Mouse (Mus musculus) stomach, postnatal 0 days (tissue): ENCODE data around the gene Hmox2. TPM values are rescaled to one million over a fixed set of nuclear protein-coding genes. Genes with fewer than 3 reads are reported as not detected.

ENCODE experiments used
- ATAC-seq: fragments of 200-750 bp; cut with Nextera tagmentation; 2 replicates; pipeline ENCODE4 v1.8.0; 2017; ENCODE audit not compliant: low FRiP score, low TSS enrichment
- DNase-seq: peaks from one replicate; pipeline ENCODE4 v3.0.0-alpha.2; 2016; ENCODE audit warnings: low spot score
- H3K27ac ChIP-seq: fragments of 300-500 bp; sonication (generic); replicated peaks from 2 replicates; pipeline ENCODE4 v1.5.1; 2014; ENCODE audit warnings: mild to moderate bottlenecking, control low read depth
- H3K27me3 ChIP-seq: fragments of 300-500 bp; sonication (generic); 2 replicates; pipeline ENCODE4 v1.6.1; 2014; ENCODE audit warnings: low read length; ENCODE audit not compliant: control insufficient read depth, insufficient read depth
- H3K36me3 ChIP-seq: fragments of 300-500 bp; sonication (generic); 2 replicates; pipeline ENCODE4 v1.6.1; 2014; ENCODE audit warnings: low read length, mixed read lengths; ENCODE audit not compliant: control insufficient read depth, insufficient read depth
- H3K4me1 ChIP-seq: fragments of 300-500 bp; sonication (generic); replicated peaks from 2 replicates; pipeline ENCODE4 v1.6.1; 2014; ENCODE audit warnings: antibody characterized with exemption; ENCODE audit not compliant: control insufficient read depth, insufficient read depth
- H3K4me2 ChIP-seq: fragments of 300-500 bp; sonication (generic); replicated peaks from 2 replicates; pipeline ENCODE4 v1.6.1; 2014; ENCODE audit warnings: low read depth, mild to moderate bottlenecking, control low read depth, moderate library complexity
- H3K4me3 ChIP-seq: fragments of 300-500 bp; sonication (generic); 2 replicates; pipeline ENCODE4 v1.5.1; 2014; ENCODE audit warnings: low read depth, low read length, control low read depth
- H3K9ac ChIP-seq: fragments of 300-500 bp; sonication (generic); 2 replicates; pipeline ENCODE4 v1.6.1; 2014; ENCODE audit warnings: mild to moderate bottlenecking, low read length, control low read depth, mixed read lengths
- H3K9me3 ChIP-seq: fragments of 300-500 bp; sonication (generic); 2 replicates; pipeline ENCODE4 v1.6.1; 2016; ENCODE audit warnings: low read length; ENCODE audit not compliant: control insufficient read depth
- CTCF ChIP-seq: IDR thresholded peaks from 2 replicates; pipeline ENCODE4 v1.5.1; 2016; ENCODE audit warnings: antibody characterized with exemption, low read depth, mild to moderate bottlenecking, moderate library complexity
- EP300 ChIP-seq: optimal IDR thresholded peaks from 2 replicates; pipeline ENCODE3; 2016; ENCODE audit warnings: antibody characterized with exemption
- WGBS: fragments of 180-500 bp; shearing (Covaris S2); extraction: QIAGEN DNeasy Blood & Tissue Kit; methylation state at CpG from one replicate; pipeline ENCODE4 v1.1.7; 2014; 5-methylcytosine and 5-hydroxymethylcytosine counted together
- polyA plus RNA-seq: library from polyadenylated mRNA; unstranded; fragments of >200 nt; fragmentation: Nextera tagmentation; extraction: Ambion mirVana; gene quantifications from 2 replicates; pipeline ENCODE4 v1.2.1, GENCODE M21; 2015

Gene Hmox2
- polyA plus RNA-seq, 1 experiment from 2014 or later, result 57.4 TPM

- ATAC-seq, result no peak
- no peak overlapping the region for H3K4me3 ChIP-seq
- no peak overlapping the region for H3K9ac ChIP-seq
- H3K4me2 ChIP-seq, result no peak overlapping the region
- no peaks in the 10 kb centered on the region for H3K27me3 ChIP-seq
- DNase-seq, result no peak
- no peaks in the 10 kb centered on the region for H3K9me3 ChIP-seq
- TF ChIP-seq EP300 (no peak), CTCF (no peak)
- H3K27ac ChIP-seq, result no peak overlapping the region
- H3K36me3 ChIP-seq, result peaks cover 27% of the 10 kb centered on the region
- 82% methylated on average over 6 of the region's 6 CpGs for WGBS
- no peaks in the 10 kb centered on the region for H3K4me1 ChIP-seq
These were observed 41.0 kb downstream of the Hmox2 start for GRCm38 (mm10) chr16:4767012-4767790.

- no peak for DNase-seq
- Histone ChIP-seq H3K4me2 (no peak overlapping the region), H3K36me3 (peaks cover 27% of the 10 kb centered on the region), H3K9ac (no peak overlapping the region), H3K27me3 (no peaks in the 10 kb centered on the region), H3K4me3 (no peak overlapping the region), H3K4me1 (0 out of 2 replicates have a peak, but pooled peaks cover 2% of the 10 kb centered on the region), H3K9me3 (no peaks in the 10 kb centered on the region), H3K27ac (no peak overlapping the region)
- ATAC-seq, result no peak
- TF ChIP-seq CTCF, result no peak
- no peak for TF ChIP-seq EP300
- WGBS, result 88% methylated on average over 5 of the region's 5 CpGs
These were observed 42.6 kb downstream of the Hmox2 start for GRCm38 (mm10) chr16:4768719-4769118.

- ATAC-seq (no peak), DNase-seq (no peak)
- no peak for TF ChIP-seq CTCF
- TF ChIP-seq EP300, result no peak
- H3K4me3 ChIP-seq, result no peak overlapping the region
- no peak overlapping the region for H3K9ac ChIP-seq
- 50% methylated on average over 1 of the region's 1 CpGs for WGBS
- peaks cover 8% of the 10 kb centered on the region for H3K4me1 ChIP-seq
- H3K27me3 ChIP-seq, result no peaks in the 10 kb centered on the region
- H3K36me3 ChIP-seq, result peaks cover 16% of the 10 kb centered on the region
- no peaks in the 10 kb centered on the region for H3K9me3 ChIP-seq
- no peak overlapping the region; the same call in 1 of the 2 replicates for H3K27ac ChIP-seq
- H3K4me2 ChIP-seq, result no peak overlapping the region
These were observed 47.3 kb downstream of the Hmox2 start for GRCm38 (mm10) chr16:4773289-4773970.

DNA sequence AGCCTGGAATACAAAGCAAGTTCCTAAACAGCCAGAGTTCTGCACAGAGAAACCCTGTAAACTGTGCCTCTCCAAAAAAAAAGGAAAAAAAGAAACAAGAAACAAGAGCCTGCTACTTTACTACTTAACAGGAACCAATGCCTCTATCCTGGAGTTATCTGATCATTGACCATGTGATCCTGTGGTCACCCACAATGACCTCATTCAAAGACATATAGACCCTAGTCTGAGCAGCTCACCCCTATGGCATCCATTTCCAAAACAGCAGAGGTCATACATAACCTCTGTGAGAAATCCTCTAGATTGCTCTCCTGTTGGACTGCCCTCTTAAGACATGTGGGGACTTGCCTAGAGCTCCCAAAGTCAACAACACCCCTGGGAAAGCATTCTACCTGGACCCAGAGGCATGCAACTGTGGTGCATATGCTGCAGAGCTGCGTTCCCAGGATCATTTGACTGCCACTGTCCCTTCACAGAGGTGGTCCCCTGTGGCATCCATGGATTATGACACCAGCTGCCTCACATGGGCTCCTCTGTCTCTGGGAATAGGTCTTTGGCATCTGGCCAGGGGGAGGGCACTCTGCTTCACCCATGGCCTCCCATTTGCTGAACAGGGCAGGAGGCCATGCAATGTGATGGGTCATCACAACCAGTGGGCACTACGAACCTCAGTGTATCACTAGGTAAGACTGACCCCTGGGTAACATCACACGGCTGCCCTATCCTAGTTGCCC, 51.2 kb downstream of the Hmox2 start:
- H3K27me3 ChIP-seq, result no peaks in the 10 kb centered on the region
- ATAC-seq (peak; percentile 18), DNase-seq (no peak)
- H3K4me3 ChIP-seq, result no peak overlapping the region
- peak overlapping the region; percentile 35; the same call in 1 of the 2 replicates for H3K27ac ChIP-seq
- H3K4me2 ChIP-seq, result no peak overlapping the region
- no peaks in the 10 kb centered on the region for H3K9me3 ChIP-seq
- H3K9ac ChIP-seq, result no peak overlapping the region
- H3K36me3 ChIP-seq, result no peaks in the 10 kb centered on the region; the same call in 1 of the 2 replicates
- H3K4me1 ChIP-seq, result peaks cover 8% of the 10 kb centered on the region
- TF ChIP-seq EP300 (no peak), CTCF (no peak)
- WGBS, result 81% methylated on average over 3 of the region's 3 CpGs

DNA sequence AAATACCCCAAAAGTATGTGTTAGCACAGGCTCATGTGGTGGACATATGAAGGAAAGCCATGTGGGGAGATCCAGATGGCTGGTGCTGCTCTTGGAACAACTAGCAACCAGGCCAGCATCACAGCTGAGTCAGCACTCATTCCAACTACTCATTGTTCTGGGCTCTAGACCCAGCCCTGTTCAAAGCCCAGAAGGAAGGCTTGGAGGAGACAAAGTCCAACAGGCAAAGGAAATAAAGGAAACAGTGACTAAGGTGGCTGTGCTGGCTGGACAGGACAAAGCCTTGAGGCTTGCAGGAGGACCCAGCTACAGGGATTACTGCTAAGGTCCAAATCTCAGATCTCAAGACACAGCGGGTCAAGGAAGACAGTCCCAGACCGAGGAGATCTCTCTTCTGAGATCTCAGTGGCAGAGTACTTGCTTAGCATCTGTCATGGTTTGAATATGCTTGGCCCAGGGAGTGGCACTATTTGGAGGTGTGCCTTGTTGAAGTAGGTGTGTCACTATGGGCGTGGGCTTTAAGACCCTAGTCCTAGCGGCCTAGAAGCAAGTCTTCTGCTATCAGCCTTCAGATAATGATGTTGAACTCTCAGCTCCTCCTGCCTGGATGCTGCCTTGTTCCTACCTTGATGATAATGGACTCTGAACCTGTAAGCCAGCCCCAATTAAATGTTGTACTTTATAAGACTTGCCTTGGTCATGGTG, 51.9 kb downstream of the Hmox2 start:
- H3K36me3 ChIP-seq, result no peaks in the 10 kb centered on the region; the same call in 1 of the 2 replicates
- 68% methylated on average over 4 of the region's 4 CpGs for WGBS
- H3K9me3 ChIP-seq, result no peaks in the 10 kb centered on the region
- peak; percentile 94 for ATAC-seq
- no peak overlapping the region for H3K9ac ChIP-seq
- H3K27me3 ChIP-seq, result no peaks in the 10 kb centered on the region
- no peak overlapping the region for H3K4me3 ChIP-seq
- H3K4me1 ChIP-seq, result peaks cover 8% of the 10 kb centered on the region
- no peak overlapping the region for H3K4me2 ChIP-seq
- H3K27ac ChIP-seq, result peak overlapping the region; percentile 35; the same call in 1 of the 2 replicates
- no peak for TF ChIP-seq CTCF
- no peak for TF ChIP-seq EP300
- peak; percentile 73 for DNase-seq
